Mouse (Mus musculus) WW6 (cell line): ENCODE measurements around the gene Rab3d.
A peak's percentile ranks its signal among the peaks of the same experiment; 100 is the strongest.

Experiments used
- DNase-seq: peaks from one replicate; pipeline ENCODE4 v3.0.0-alpha.2; 2013; ENCODE audit warnings: low read depth, low spot score

The Rab3d gene

GRCm38 (mm10) chr9:21938234-21938855 is 20.4 kb upstream of the Rab3d start:
- DNase-seq = no peak

GRCm38 (mm10) chr9:21937711-21938175 is 19.8 kb upstream of the Rab3d start:
- no peak for DNase-seq

- DNase-seq = peak; percentile 90
Observed at GRCm38 (mm10) chr9:21936692-21937570, 18.9 kb upstream of the Rab3d start, which contains the start of gene Plppr2. TSS of gene Plppr2 (plus strand) at chr9:21937033.

- no peak for DNase-seq
Observed at GRCm38 (mm10) chr9:21935466-21936131, 17.6 kb upstream of the Rab3d start.

- DNase-seq = no peak
Observed at GRCm38 (mm10) chr9:21934021-21934420, 16.0 kb upstream of the Rab3d start.

- DNase-seq = no peak
Observed at GRCm38 (mm10) chr9:21932445-21933137, 14.6 kb upstream of the Rab3d start.

- no peak for DNase-seq
Observed at GRCm38 (mm10) chr9:21932006-21932405, 14.0 kb upstream of the Rab3d start.

GRCm38 (mm10) chr9:21929208-21929607 is 11.2 kb upstream of the Rab3d start:
- no peak for DNase-seq

- peak; percentile 96 for DNase-seq
Observed at GRCm38 (mm10) chr9:21927208-21927753, 9.3 kb upstream of the Rab3d start, which contains the start of the genes Ccdc159 and Tmem205. TSS of gene Ccdc159 (plus strand) at chr9:21927471. TSS of gene Tmem205 (minus strand) at chr9:21927556.

- no peak for DNase-seq
Observed at GRCm38 (mm10) chr9:21926784-21927183, 8.8 kb upstream of the Rab3d start.

GRCm38 (mm10) chr9:21926155-21926554 is 8.2 kb upstream of the Rab3d start:
- no peak for DNase-seq

- DNase-seq = no peak
Observed at GRCm38 (mm10) chr9:21925506-21925905, 7.5 kb upstream of the Rab3d start.

- DNase-seq = no peak
Observed at GRCm38 (mm10) chr9:21925034-21925433, 7.0 kb upstream of the Rab3d start.

- no peak for DNase-seq
Observed at GRCm38 (mm10) chr9:21924099-21924493, 6.1 kb upstream of the Rab3d start.

- DNase-seq = no peak
Observed at GRCm38 (mm10) chr9:21923490-21924098, 5.6 kb upstream of the Rab3d start.

GRCm38 (mm10) chr9:21923036-21923435 is 5.0 kb upstream of the Rab3d start:
- DNase-seq = no peak

GRCm38 (mm10) chr9:21918692-21919384 is 846 bp upstream of the Rab3d start:
- no peak for DNase-seq

GRCm38 (mm10) chr9:21917493-21918034 is 428 bp downstream of the Rab3d start:
- no peak for DNase-seq

GRCm38 (mm10) chr9:21916851-21917492 is 1.0 kb downstream of the Rab3d start:
- DNase-seq = no peak
